Comparison of ENCODE assay signal across 17 mouse cellular contexts in genomic region chr16:13589049-13589408, GRCm38 (mm10).
DNase-seq lines count a peak whose midpoint lies in the region; ATAC-seq and TF ChIP-seq lines count a peak whose summit lies in the region.
"Had no signal": no experiment of that assay in that cellular context is flagged by ENCODE, and none has a peak within 500 bp of the region (broad histone marks: within the 10 kb centered on the region; RNA-seq: fewer than 3 reads in every experiment).

No protein-coding gene starts in this region.

- TF ChIP-seq POLR2A in embryonic fibroblast, embryonic 13.5 days (IDR thresholded peaks at IDR 0.05; ENCODE audit: low read depth, low read length) = no peak

- peaks cover 23% of the 10 kb centered on the region for H3K4me1 ChIP-seq in heart, embryonic 15.5 days (replicated peaks)
- peaks cover 18% of the 10 kb centered on the region for H3K4me1 ChIP-seq in lung, embryonic 15.5 days
- H3K4me1 ChIP-seq in embryonic fibroblast, embryonic 13.5 days (ENCODE audit: control insufficient read depth, insufficient read depth, low read length) = peaks cover 8% of the 10 kb centered on the region
- H3K4me1 ChIP-seq: forebrain, embryonic 12.5 days; midbrain, embryonic 12.5 days had no signal

- no peak for TF ChIP-seq CTCF in embryonic fibroblast, embryonic 13.5 days (IDR thresholded peaks at IDR 0.05; ENCODE audit: borderline replicate concordance, insufficient read depth, low read length)

- H3K27me3 ChIP-seq in heart, embryonic 15.5 days = no peaks in the 10 kb centered on the region
- no peaks in the 10 kb centered on the region for H3K27me3 ChIP-seq in lung, embryonic 15.5 days
- H3K27me3 ChIP-seq: forebrain, embryonic 12.5 days; limb, embryonic 13.5 days; midbrain, embryonic 12.5 days had no signal

- no peaks in the 10 kb centered on the region for H3K9me3 ChIP-seq in heart, embryonic 15.5 days (replicated peaks)
- H3K9me3 ChIP-seq in lung, embryonic 15.5 days = no peaks in the 10 kb centered on the region
- H3K9me3 ChIP-seq: forebrain, embryonic 12.5 days; limb, embryonic 13.5 days; midbrain, embryonic 12.5 days had no signal

- H3K36me3 ChIP-seq in heart, embryonic 15.5 days = peaks cover 8% of the 10 kb centered on the region; the same call in 1 of the 2 replicates
- no peaks in the 10 kb centered on the region for H3K36me3 ChIP-seq in lung, embryonic 15.5 days

- DNase-seq in heart, adult 18-20 months = no peak
- DNase-seq in lung, postnatal 25 days (ENCODE audit: low spot score) = no peak
- DNase-seq in yolk sac, embryonic 10.5 days (ENCODE audit: low spot score) = peak; percentile 25
- no peak for DNase-seq in testis, postnatal 10 days (ENCODE audit: low spot score)
- DNase-seq: cerebellum, postnatal 14 days; heart, adult 2 months; kidney, postnatal 25 days; layer of hippocampus, postnatal 36 days; right cerebral cortex, postnatal 14 days; thymus, postnatal 36 days had no signal

- H3K4me2 ChIP-seq in heart, embryonic 15.5 days = no peak overlapping the region
- H3K4me2 ChIP-seq in lung, embryonic 15.5 days = no peak overlapping the region
- H3K4me2 ChIP-seq: forebrain, embryonic 12.5 days; limb, embryonic 13.5 days; midbrain, embryonic 12.5 days had no signal

- no peak overlapping the region for H3K9ac ChIP-seq in heart, embryonic 15.5 days
- H3K9ac ChIP-seq in lung, embryonic 15.5 days = no peak overlapping the region
- H3K9ac ChIP-seq: forebrain, embryonic 12.5 days; limb, embryonic 13.5 days; midbrain, embryonic 12.5 days had no signal

- peak overlapping the region; percentile 71 for H3K27ac ChIP-seq in heart, embryonic 15.5 days
- peak overlapping the region; percentile 69 for H3K27ac ChIP-seq in lung, embryonic 15.5 days
- H3K27ac ChIP-seq in embryonic fibroblast, embryonic 13.5 days (ENCODE audit: insufficient read depth, low read length) = peak overlapping the region; percentile 100
- H3K27ac ChIP-seq: forebrain, embryonic 12.5 days; heart, adult 2 months; limb, embryonic 13.5 days; midbrain, embryonic 12.5 days had no signal

- 58% methylated on average over 2 of the region's 2 CpGs for WGBS in heart, embryonic 15.5 days
- 39% methylated on average over 2 of the region's 2 CpGs for WGBS in lung, embryonic 15.5 days

- no peak overlapping the region for H3K4me3 ChIP-seq in heart, embryonic 15.5 days
- no peak overlapping the region for H3K4me3 ChIP-seq in lung, embryonic 15.5 days
- H3K4me3 ChIP-seq in embryonic fibroblast, embryonic 13.5 days (ENCODE audit: insufficient read depth, low read length) = no peak overlapping the region
- H3K4me3 ChIP-seq: forebrain, embryonic 12.5 days; heart, adult 2 months; limb, embryonic 13.5 days; midbrain, embryonic 12.5 days had no signal

- ATAC-seq in heart, embryonic 15.5 days (replicated peaks; ENCODE audit: insufficient number of reproducible peaks, insufficient read depth, low FRiP score, low read depth) = no peak
- ATAC-seq in lung, embryonic 15.5 days (ENCODE audit: borderline replicate concordance, extremely low read depth, low FRiP score, low TSS enrichment) = no peak
- ATAC-seq: hindbrain, embryonic 16.5 days had no signal
